Mouse (Mus musculus) neural tube, embryonic 15.5 days (tissue): ENCODE measurements around the gene Crtac1. TPM values are rescaled to one million over a fixed set of nuclear protein-coding genes. Genes with fewer than 3 reads are reported as not detected.

Source experiments
- ATAC-seq: fragments of 200-750 bp; cut with Nextera tagmentation; 2 replicates; pipeline ENCODE4 v1.8.0; 2017; ENCODE audit warnings: mild to moderate bottlenecking, moderate TSS enrichment, moderate library complexity; ENCODE audit not compliant: low FRiP score
- H3K27ac ChIP-seq: fragments of 300-500 bp; sonication (generic); replicated peaks from 2 replicates; pipeline ENCODE4 v1.5.1; 2015; ENCODE audit warnings: mild to moderate bottlenecking, inconsistent platforms
- H3K27me3 ChIP-seq: fragments of 300-500 bp; sonication (generic); replicated peaks from 2 replicates; pipeline ENCODE4 v1.6.1; 2015; ENCODE audit warnings: inconsistent platforms
- H3K36me3 ChIP-seq: fragments of 300-500 bp; sonication (generic); 2 replicates; pipeline ENCODE4 v1.6.1; 2015; ENCODE audit warnings: inconsistent platforms
- H3K4me1 ChIP-seq: fragments of 300-500 bp; sonication (generic); 2 replicates; pipeline ENCODE4 v1.6.1; 2015; ENCODE audit warnings: inconsistent platforms
- H3K4me2 ChIP-seq: fragments of 300-500 bp; sonication (generic); 2 replicates; pipeline ENCODE4 v1.6.1; 2015; ENCODE audit warnings: inconsistent platforms, mild to moderate bottlenecking, moderate library complexity
- H3K4me3 ChIP-seq: fragments of 300-500 bp; sonication (generic); replicated peaks from 2 replicates; pipeline ENCODE4 v1.5.1; 2015; ENCODE audit warnings: mild to moderate bottlenecking, inconsistent platforms
- H3K9ac ChIP-seq: fragments of 300-500 bp; sonication (generic); replicated peaks from 2 replicates; pipeline ENCODE4 v1.6.1; 2015; ENCODE audit warnings: mild to moderate bottlenecking, inconsistent platforms
- H3K9me3 ChIP-seq: fragments of 300-500 bp; sonication (generic); replicated peaks from 2 replicates; pipeline ENCODE4 v1.6.1; 2016; ENCODE audit warnings: inconsistent platforms
- WGBS: fragments of 180-500 bp; shearing (Covaris S2); methylation state at CpG from one replicate; pipeline ENCODE4 v1.1.7; 2015; ENCODE audit warnings: mixed read lengths; 5-methylcytosine and 5-hydroxymethylcytosine counted together
- polyA plus RNA-seq: library from polyadenylated mRNA; unstranded; fragments of >200 nt; fragmentation: Nextera tagmentation; extraction: Ambion mirVana; gene quantifications from 2 replicates; pipeline ENCODE4 v1.2.1, GENCODE M21; 2015

Gene Crtac1
- polyA plus RNA-seq, 1 experiment from 2014 or later = 71.4 TPM

DNA sequence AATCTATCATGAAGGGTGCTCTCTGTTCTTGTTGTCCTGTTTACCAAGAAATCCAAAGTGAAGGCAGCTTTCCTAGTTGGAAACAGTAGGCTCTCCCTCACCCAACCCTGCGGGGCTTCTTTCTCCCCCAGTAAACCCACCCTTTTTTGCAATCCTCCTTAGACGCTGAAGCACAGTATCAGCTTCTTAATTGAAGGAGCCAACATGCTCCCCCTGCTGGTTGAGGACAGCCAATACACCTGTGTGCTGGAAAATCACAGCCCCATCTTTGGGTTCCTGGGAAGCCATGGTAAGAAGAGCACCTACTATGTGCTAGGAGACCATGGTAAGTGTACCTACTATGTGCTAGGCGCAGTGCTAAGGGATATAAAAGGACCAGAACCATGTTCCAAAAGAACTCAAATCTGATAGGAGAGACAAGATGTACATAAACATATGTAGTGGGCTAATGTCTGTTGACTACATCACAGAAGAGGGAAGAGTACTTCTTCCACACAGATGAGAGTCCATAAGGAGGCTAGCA is 12.4 kb upstream of the Crtac1 start:
- Histone ChIP-seq H3K9me3 (no peaks in the 10 kb centered on the region), H3K27ac (no peak overlapping the region), H3K9ac (no peak overlapping the region), H3K36me3 (no peaks in the 10 kb centered on the region), H3K4me2 (no peak overlapping the region), H3K27me3 (no peaks in the 10 kb centered on the region), H3K4me3 (no peak overlapping the region), H3K4me1 (0 out of 2 replicates have a peak, but pooled peaks cover 9% of the 10 kb centered on the region)
- 13% methylated on average over 3 of the region's 3 CpGs for WGBS
- ATAC-seq = no peak

DNA sequence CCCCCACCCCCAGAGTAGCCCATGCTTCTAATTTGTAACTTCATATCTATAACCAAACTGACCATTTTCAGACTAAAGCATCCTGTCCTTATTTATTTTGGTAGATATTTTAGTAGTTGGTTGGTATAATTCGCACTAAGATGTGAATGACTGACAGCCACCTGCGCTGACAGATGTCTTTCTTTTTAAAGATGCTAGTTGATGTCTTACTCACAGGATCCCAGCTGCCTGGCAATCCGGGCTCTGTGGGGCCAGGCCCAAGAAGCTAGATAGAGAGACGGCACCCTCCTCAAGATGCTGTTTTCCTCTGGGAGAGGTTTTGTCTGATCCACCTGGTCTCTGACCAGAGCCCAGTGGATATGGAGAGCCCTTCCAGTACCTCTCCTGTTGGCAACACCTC is 11.7 kb upstream of the Crtac1 start:
- 0 out of 2 replicates have a peak, but pooled peaks cover 9% of the 10 kb centered on the region for H3K4me1 ChIP-seq
- no peak overlapping the region for H3K9ac ChIP-seq
- ATAC-seq = no peak
- WGBS = 83% methylated on average over 4 of the region's 4 CpGs
- H3K4me3 ChIP-seq = no peak overlapping the region
- H3K27ac ChIP-seq = no peak overlapping the region
- H3K27me3 ChIP-seq = no peaks in the 10 kb centered on the region
- H3K9me3 ChIP-seq = no peaks in the 10 kb centered on the region
- H3K36me3 ChIP-seq = no peaks in the 10 kb centered on the region
- no peak overlapping the region for H3K4me2 ChIP-seq

DNA sequence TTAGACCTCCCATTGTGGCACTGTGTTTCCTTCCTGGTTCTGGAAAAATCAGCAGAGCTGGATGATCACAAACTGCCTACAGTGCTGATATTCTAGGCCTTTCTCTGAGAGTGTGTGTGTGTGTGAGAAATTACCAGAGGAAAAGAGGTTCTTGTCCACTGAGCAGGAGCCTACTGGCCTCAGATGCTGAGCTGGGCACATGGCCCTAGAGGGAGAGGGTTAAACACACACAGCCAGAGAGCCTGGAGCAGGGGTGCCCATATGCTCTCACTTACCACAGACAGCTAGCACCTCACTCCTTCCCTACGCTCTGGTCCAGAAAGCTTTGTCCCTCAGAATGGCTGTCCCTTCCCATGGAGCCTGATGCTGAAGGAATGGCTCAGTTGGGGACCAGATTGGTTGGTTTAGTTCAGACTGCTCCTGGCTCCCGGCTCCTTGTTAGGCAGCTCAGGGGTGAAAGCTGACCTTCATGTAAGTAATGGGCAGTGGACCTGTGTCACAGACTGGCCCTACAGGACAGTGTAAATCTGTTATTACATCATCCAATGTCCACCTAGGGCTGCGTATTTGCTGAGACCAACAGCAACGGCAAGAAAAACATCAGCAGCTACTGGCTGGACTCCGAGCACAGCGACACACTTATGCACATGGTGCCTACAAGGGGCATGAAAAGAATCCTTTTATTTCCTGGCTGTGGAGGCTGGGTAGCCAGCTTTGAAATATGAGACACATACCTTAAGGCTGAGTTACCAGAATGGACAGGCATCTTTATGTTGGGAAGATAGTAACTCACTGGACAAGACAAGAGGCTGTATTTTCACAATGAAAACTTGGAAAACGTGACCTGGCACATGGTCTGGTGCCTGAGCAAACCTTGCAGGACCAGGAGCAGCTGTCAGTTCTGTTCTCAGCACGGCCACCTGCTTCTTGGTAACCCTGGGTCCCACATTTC is 10.9 kb upstream of the Crtac1 start:
- H3K4me2 ChIP-seq = no peak overlapping the region
- ATAC-seq = no peak
- no peak overlapping the region for H3K9ac ChIP-seq
- no peaks in the 10 kb centered on the region for H3K9me3 ChIP-seq
- H3K27me3 ChIP-seq = no peaks in the 10 kb centered on the region
- 50% methylated on average over 8 of the region's 8 CpGs for WGBS
- H3K4me1 ChIP-seq = 0 out of 2 replicates have a peak, but pooled peaks cover 9% of the 10 kb centered on the region
- H3K36me3 ChIP-seq = no peaks in the 10 kb centered on the region
- H3K27ac ChIP-seq = no peak overlapping the region
- H3K4me3 ChIP-seq = no peak overlapping the region

DNA sequence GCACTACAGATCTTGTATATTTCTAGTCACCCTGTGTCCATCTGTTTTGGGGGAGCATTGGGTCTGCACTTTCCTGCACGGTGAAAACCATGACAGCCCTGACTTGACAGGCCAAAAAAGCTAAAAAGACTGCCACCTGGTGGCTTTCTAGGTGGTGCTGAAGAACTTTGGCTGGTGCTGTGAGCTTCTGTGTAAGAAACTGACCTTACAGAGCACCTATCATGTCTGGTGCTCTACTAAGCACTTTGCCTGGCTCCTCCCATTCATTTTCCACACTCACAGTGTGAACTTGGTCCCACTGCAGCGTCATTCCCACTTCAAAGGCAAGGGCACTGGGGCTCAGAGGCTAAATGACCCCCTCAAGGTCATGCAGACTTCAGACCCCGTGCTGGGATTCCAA is 8.5 kb upstream of the Crtac1 start:
- WGBS = 34% methylated on average over 3 of the region's 3 CpGs
- no peak for ATAC-seq
- 0 out of 2 replicates have a peak, but pooled peaks cover 9% of the 10 kb centered on the region for H3K4me1 ChIP-seq

DNA sequence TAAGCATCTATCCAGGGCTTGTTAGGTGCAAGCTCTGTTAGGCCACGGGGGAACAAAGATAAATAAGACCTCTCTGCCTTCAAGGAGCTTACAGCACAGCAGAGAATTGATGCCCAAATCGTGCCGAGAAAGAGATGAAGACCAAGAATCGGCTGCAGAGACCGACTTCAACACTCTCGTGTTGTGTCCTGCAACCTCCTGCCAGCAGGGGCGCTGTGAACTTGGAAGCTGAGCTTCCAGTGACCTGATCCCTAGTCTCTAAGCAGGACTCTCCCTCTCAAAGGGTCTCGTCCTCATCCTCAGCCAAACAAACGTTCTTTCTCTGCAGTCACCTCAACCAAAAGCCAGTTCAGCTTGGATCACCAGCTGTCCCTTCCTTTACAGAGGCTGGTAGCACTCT is 7.8 kb upstream of the Crtac1 start:
- Histone ChIP-seq H3K9ac (no peak overlapping the region), H3K4me3 (no peak overlapping the region), H3K9me3 (no peaks in the 10 kb centered on the region), H3K27ac (no peak overlapping the region), H3K36me3 (no peaks in the 10 kb centered on the region), H3K27me3 (peaks cover 10% of the 10 kb centered on the region; the same call in 1 of the 2 replicates), H3K4me1 (0 out of 2 replicates have a peak, but pooled peaks cover 9% of the 10 kb centered on the region), H3K4me2 (no peak overlapping the region)
- no peak for ATAC-seq
- 84% methylated on average over 9 of the region's 9 CpGs for whole genome bisulfite sequencing

More for the DNA sequence above, 8.5 kb upstream of the Crtac1 start:
- Histone ChIP-seq H3K27ac (no peak overlapping the region), H3K36me3 (no peaks in the 10 kb centered on the region), H3K4me3 (no peak overlapping the region), H3K9ac (no peak overlapping the region), H3K27me3 (peaks cover 3% of the 10 kb centered on the region; the same call in 1 of the 2 replicates), H3K9me3 (no peaks in the 10 kb centered on the region), H3K4me2 (no peak overlapping the region)

DNA sequence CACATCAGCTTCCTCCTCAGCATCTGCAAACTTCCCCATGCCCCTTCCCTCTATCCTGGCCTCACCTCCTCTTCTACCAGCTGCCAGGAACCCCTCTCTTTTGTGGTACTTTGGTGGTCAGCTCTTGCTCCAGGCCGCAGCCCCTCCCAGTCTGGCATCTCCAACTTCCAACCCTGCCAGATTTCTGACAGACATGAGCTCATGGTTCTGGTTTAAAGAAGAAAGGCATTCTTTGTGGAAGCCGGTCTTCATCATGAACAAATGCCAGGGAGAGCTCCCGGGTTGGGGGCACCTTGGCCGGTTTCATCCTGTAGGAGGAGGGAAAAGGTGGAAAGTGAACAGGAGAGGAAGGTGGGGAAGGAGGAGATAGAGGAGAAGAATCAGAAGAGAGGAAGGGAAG is 4.0 kb upstream of the Crtac1 start:
- WGBS = 65% methylated on average over 4 of the region's 4 CpGs
- Histone ChIP-seq H3K4me1 (peaks cover 27% of the 10 kb centered on the region), H3K9ac (no peak overlapping the region), H3K4me3 (no peak overlapping the region), H3K4me2 (no peak overlapping the region), H3K27me3 (peaks cover 12% of the 10 kb centered on the region; the same call in 1 of the 2 replicates), H3K27ac (no peak overlapping the region), H3K36me3 (no peaks in the 10 kb centered on the region), H3K9me3 (no peaks in the 10 kb centered on the region)
- ATAC-seq = no peak

DNA sequence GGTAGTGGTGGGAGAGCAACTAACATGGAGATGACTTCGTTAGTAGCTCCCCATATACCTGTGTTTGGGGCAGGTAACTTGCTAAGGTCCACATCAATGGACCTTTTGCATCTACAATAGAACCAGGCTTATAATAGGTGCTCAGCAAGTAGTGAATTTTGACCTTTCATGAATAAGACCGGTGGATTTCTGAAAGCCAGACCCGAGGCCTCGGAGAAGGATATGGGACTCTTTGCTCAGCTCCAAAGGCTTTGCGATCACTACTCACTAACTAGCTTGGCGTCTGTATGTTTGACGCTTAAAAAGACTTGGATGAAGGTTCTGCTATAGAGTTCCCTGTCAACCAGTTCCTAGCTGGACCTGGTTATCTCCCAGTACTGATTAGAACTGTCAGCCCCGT is 1.2 kb upstream of the Crtac1 start:
- Histone ChIP-seq H3K27me3 (peaks cover 15% of the 10 kb centered on the region; the same call in 1 of the 2 replicates), H3K4me1 (peaks cover 37% of the 10 kb centered on the region), H3K4me2 (peak overlapping the region; percentile 86), H3K9ac (peak overlapping the region; percentile 75), H3K4me3 (peak overlapping the region; percentile 65), H3K27ac (peak overlapping the region; percentile 91), H3K36me3 (no peaks in the 10 kb centered on the region), H3K9me3 (no peaks in the 10 kb centered on the region)
- ATAC-seq = no peak
- 49% methylated on average over 8 of the region's 8 CpGs for WGBS

DNA sequence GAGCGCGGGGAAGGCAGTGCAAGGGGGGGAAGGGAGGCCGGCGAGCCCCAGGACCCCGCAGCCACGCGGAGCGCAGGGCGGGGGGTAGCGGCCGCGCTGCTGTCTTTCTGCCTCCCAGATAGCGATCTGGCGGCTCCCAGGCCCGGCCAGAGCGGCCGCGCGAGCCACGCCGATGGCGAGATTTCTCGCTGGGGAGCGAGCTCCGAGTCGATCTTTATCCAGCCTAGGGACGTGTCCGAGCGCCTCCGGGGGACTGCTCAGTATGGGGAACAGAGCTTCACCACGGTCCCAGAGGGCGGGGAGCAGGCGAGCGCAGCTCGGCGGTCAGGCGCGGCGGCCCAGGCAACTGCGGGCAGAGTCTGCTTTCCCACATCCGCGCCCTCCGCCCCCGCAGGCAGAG is 608 bp upstream of the Crtac1 start:
- Histone ChIP-seq H3K4me3 (peak overlapping the region; percentile 65), H3K9me3 (no peaks in the 10 kb centered on the region), H3K27ac (peak overlapping the region; percentile 91), H3K4me2 (peak overlapping the region; percentile 86), H3K27me3 (peaks cover 15% of the 10 kb centered on the region; the same call in 1 of the 2 replicates), H3K4me1 (peaks cover 37% of the 10 kb centered on the region), H3K9ac (peak overlapping the region; percentile 75), H3K36me3 (no peaks in the 10 kb centered on the region)
- under 1% methylated on average over 42 of the region's 44 CpGs for WGBS
- ATAC-seq = peak; percentile 76

DNA sequence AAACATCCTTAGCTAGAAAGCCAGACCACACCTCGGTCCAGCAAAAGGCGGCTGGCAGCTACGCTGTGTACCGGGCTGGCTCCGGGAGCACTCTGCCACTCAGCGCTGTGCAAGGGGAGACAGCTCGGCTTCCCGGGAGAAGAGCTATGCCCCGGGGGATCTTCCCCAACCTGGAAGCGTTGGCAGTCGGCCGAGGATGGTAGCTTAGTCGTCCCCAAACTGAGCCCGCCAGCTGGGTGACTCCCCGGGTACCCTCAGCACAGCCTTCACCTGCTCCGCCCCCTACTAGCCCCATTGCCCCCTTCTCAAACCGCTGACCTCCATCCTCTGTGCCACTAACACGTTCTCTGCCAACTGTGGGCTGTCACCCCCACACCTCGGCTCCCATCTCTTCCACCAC is 602 bp downstream of the Crtac1 start:
- ATAC-seq = peak; percentile 22
- Histone ChIP-seq H3K4me3 (peak overlapping the region; percentile 65), H3K9ac (peak overlapping the region; percentile 75), H3K4me2 (peak overlapping the region; percentile 86), H3K27me3 (peaks cover 15% of the 10 kb centered on the region; the same call in 1 of the 2 replicates), H3K27ac (peak overlapping the region; percentile 68), H3K36me3 (no peaks in the 10 kb centered on the region), H3K9me3 (no peaks in the 10 kb centered on the region), H3K4me1 (peaks cover 40% of the 10 kb centered on the region)
- under 1% methylated on average over 18 of the region's 19 CpGs for WGBS

DNA sequence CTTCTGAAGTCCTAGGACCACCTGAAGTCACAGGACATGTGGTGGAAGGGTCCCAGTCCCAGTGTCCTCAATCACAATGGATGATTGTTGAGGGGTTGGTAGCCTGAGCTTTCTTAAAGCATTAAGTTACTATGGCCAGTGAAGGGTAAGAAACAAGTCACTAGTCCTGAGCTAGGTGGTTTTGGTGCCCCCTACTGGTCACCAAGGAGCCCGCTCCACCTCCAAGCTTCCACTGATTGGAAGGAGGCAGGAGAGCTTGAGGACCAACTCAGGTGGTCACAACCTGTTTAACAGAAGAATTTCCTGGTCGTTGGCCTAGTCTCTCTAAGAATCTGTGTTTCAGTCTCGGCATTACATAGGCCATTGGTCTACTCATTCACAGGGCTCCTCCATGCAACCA is 2.2 kb downstream of the Crtac1 start:
- WGBS = 16% methylated on average over 3 of the region's 3 CpGs
- no peak overlapping the region for H3K27ac ChIP-seq
- H3K4me3 ChIP-seq = 0 out of 2 replicates have a peak overlapping the region, but pooled peaks have one; percentile 1
- no peak for ATAC-seq
- H3K9ac ChIP-seq = no peak overlapping the region
- H3K4me2 ChIP-seq = peak overlapping the region; percentile 86
- no peaks in the 10 kb centered on the region for H3K9me3 ChIP-seq
- H3K27me3 ChIP-seq = peaks cover 5% of the 10 kb centered on the region; the same call in 1 of the 2 replicates
- no peaks in the 10 kb centered on the region for H3K36me3 ChIP-seq
- peaks cover 49% of the 10 kb centered on the region for H3K4me1 ChIP-seq

DNA sequence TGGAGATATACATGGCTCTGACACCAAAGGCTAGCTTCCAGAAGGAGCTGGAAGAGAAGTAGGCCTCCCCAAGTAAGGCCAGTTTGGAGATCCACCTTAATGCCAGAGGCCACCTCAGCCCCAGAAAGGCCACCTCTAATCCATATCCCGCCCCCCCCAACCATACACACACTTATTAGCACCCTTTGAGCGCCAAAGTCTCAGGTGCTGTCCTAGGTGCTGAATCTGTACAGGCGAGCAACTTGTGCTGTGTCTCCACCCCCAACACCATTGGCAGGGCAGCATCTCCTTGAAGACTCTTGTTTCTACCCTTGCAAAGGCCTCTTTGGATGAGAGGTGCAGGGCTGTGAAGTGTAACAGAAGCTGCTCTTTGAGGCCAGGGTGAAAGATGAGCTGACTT is 6.4 kb downstream of the Crtac1 start:
- Histone ChIP-seq H3K4me2 (no peak overlapping the region), H3K36me3 (no peaks in the 10 kb centered on the region), H3K27me3 (peaks cover 1% of the 10 kb centered on the region; the same call in 1 of the 2 replicates), H3K27ac (no peak overlapping the region), H3K9me3 (no peaks in the 10 kb centered on the region), H3K4me1 (peaks cover 18% of the 10 kb centered on the region), H3K4me3 (no peak overlapping the region), H3K9ac (no peak overlapping the region)
- no peak for ATAC-seq
- 22% methylated on average over 3 of the region's 3 CpGs for WGBS
